Comparison of ENCODE assay signal across 7 mouse cellular contexts in genomic region chr1:161249442-161249841, GRCm38 (mm10). TPM values are rescaled to one million over a fixed set of nuclear protein-coding genes. Genes with fewer than 3 reads are reported as not detected.
DNase-seq lines count a peak whose midpoint lies in the region; ATAC-seq and TF ChIP-seq lines count a peak whose summit lies in the region.

No protein-coding gene starts in this region.

- H3K27ac ChIP-seq in ES-E14 (ENCODE audit: insufficient read depth, low read depth, low read length, poor library complexity, severe bottlenecking), result no peak overlapping the region
- H3K27ac ChIP-seq in bone marrow macrophage, adult 2 months (ENCODE audit: insufficient read depth, low read depth, low read length), result no peak overlapping the region
- no peak overlapping the region for H3K27ac ChIP-seq in hindbrain, embryonic 14.5 days
- H3K27ac ChIP-seq in liver, embryonic 11.5 days (ENCODE audit: low read depth, low read length), result peak overlapping the region; percentile 87
- H3K27ac ChIP-seq in stomach, embryonic 15.5 days, result peak overlapping the region; percentile 67; the same call in 1 of the 2 replicates

- no peak for DNase-seq in ES-E14 (ENCODE audit: low read depth, low spot score)
- no peak for DNase-seq in hindbrain, embryonic 14.5 days (ENCODE audit: low spot score)
- DNase-seq in liver, embryonic 11.5 days (ENCODE audit: low spot score), result no peak
- no peak for DNase-seq in urinary bladder, postnatal 4 days (ENCODE audit: low spot score in 2 of 2)

- 0 out of 2 replicates have a peak, but pooled peaks cover 3% of the 10 kb centered on the region for H3K27me3 ChIP-seq in hindbrain, embryonic 14.5 days (ENCODE audit: control insufficient read depth, insufficient read depth, low read length)
- H3K27me3 ChIP-seq in liver, embryonic 11.5 days (replicated peaks; ENCODE audit: control insufficient read depth, insufficient read depth, low read length), result no peaks in the 10 kb centered on the region
- no peaks in the 10 kb centered on the region for H3K27me3 ChIP-seq in stomach, embryonic 15.5 days (replicated peaks)

- no peak for ATAC-seq in hindbrain, embryonic 14.5 days (ENCODE audit: low FRiP score)
- no peak for ATAC-seq in liver, embryonic 11.5 days (replicated peaks; ENCODE audit: low FRiP score)
- no peak for ATAC-seq in stomach, embryonic 15.5 days (ENCODE audit: insufficient read depth, low FRiP score, low read depth)
- no peak for ATAC-seq in activated CD4-positive, CD25-positive, alpha-beta regulatory T cell, adult 4 months

- H3K4me2 ChIP-seq in hindbrain, embryonic 14.5 days (replicated peaks), result peak overlapping the region; percentile 90
- peak overlapping the region; percentile 86 for H3K4me2 ChIP-seq in liver, embryonic 11.5 days
- H3K4me2 ChIP-seq in stomach, embryonic 15.5 days, result peak overlapping the region; percentile 72

- H3K36me3 ChIP-seq in ES-E14 (ENCODE audit: control insufficient read depth, insufficient read depth, low read length, poor library complexity, severe bottlenecking), result peaks cover 11% of the 10 kb centered on the region
- H3K36me3 ChIP-seq in hindbrain, embryonic 14.5 days (replicated peaks; ENCODE audit: control insufficient read depth, insufficient read depth), result peaks cover 8% of the 10 kb centered on the region; the same call in 1 of the 2 replicates
- H3K36me3 ChIP-seq in liver, embryonic 11.5 days (ENCODE audit: control insufficient read depth, insufficient read depth, low read length), result peaks cover 13% of the 10 kb centered on the region
- peaks cover 12% of the 10 kb centered on the region; the same call in 1 of the 2 replicates for H3K36me3 ChIP-seq in stomach, embryonic 15.5 days

- in situ Hi-C loops in ES-E14 (cut with MboI; ENCODE audit: low sequenced_read_pairs in 2 of 2, unreplicated experiment in 2 of 2), result no loop called here

- TF ChIP-seq POLR2A in bone marrow macrophage, adult 2 months (IDR thresholded peaks at IDR 0.05; ENCODE audit: borderline replicate concordance, low read depth, low read length), result no peak

- H3K9ac ChIP-seq in ES-E14 (ENCODE audit: insufficient read depth, low read depth, low read length, poor library complexity, severe bottlenecking), result peak overlapping the region; percentile 43; the same call in 1 of the 2 replicates
- peak overlapping the region; percentile 79 for H3K9ac ChIP-seq in hindbrain, embryonic 14.5 days
- H3K9ac ChIP-seq in liver, embryonic 11.5 days (ENCODE audit: low read depth, low read length), result peak overlapping the region; percentile 99
- peak overlapping the region; percentile 19; the same call in 1 of the 2 replicates for H3K9ac ChIP-seq in stomach, embryonic 15.5 days

- peaks cover 0 to 23% of the 10 kb centered on the region in 2 experiments; a peak in 2 of 4 replicates for H3K4me1 ChIP-seq in ES-E14 (ENCODE audit: control insufficient read depth in 2 of 2, insufficient read depth in 2 of 2, low read length in 2 of 2, poor library complexity in 1 of 2)
- H3K4me1 ChIP-seq in bone marrow macrophage, adult 2 months (ENCODE audit: control insufficient read depth, insufficient read depth, low read length), result peaks cover 33% of the 10 kb centered on the region
- H3K4me1 ChIP-seq in hindbrain, embryonic 14.5 days (replicated peaks; ENCODE audit: control insufficient read depth, insufficient read depth, low read length), result peaks cover 22% of the 10 kb centered on the region
- H3K4me1 ChIP-seq in liver, embryonic 11.5 days (replicated peaks; ENCODE audit: control insufficient read depth, insufficient read depth, low read length), result peaks cover 41% of the 10 kb centered on the region
- peaks cover 18% of the 10 kb centered on the region for H3K4me1 ChIP-seq in stomach, embryonic 15.5 days

- peak overlapping the region; percentile 69 to 74 for H3K4me3 ChIP-seq in ES-E14 (ENCODE audit: insufficient read depth in 1 of 2, low read depth in 1 of 2, low read length in 2 of 2, poor library complexity in 1 of 2, severe bottlenecking in 1 of 2)
- H3K4me3 ChIP-seq in bone marrow macrophage, adult 2 months (ENCODE audit: insufficient read depth, low read length), result peak overlapping the region; percentile 77
- peak overlapping the region; percentile 88 for H3K4me3 ChIP-seq in hindbrain, embryonic 14.5 days (replicated peaks; ENCODE audit: low read length)
- H3K4me3 ChIP-seq in liver, embryonic 11.5 days (ENCODE audit: low read depth, low read length), result peak overlapping the region; percentile 90
- H3K4me3 ChIP-seq in stomach, embryonic 15.5 days (replicated peaks), result peak overlapping the region; percentile 66

- TF ChIP-seq CTCF in bone marrow macrophage, adult 2 months (IDR thresholded peaks at IDR 0.05; ENCODE audit: low read depth, low read length), result no peak

- no peaks in the 10 kb centered on the region for H3K9me3 ChIP-seq in ES-E14 (ENCODE audit: control insufficient read depth, insufficient read depth, low read depth, low read length)
- H3K9me3 ChIP-seq in hindbrain, embryonic 14.5 days (ENCODE audit: control insufficient read depth, low read length), result no peaks in the 10 kb centered on the region
- H3K9me3 ChIP-seq in liver, embryonic 11.5 days (ENCODE audit: control insufficient read depth, low read length), result no peaks in the 10 kb centered on the region
- no peaks in the 10 kb centered on the region for H3K9me3 ChIP-seq in stomach, embryonic 15.5 days

- WGBS in hindbrain, embryonic 14.5 days, result 46% methylated on average over 6 of the region's 6 CpGs
- 12% methylated on average over 6 of the region's 6 CpGs for WGBS in liver, embryonic 11.5 days
- 8% methylated on average over 6 of the region's 6 CpGs for WGBS in stomach, embryonic 15.5 days

TF ChIP-seq in ES-E14, 5 proteins besides CTCF, POLR2A, EP300 and RAD21:
- TF ChIP-seq ZC3H11A (IDR thresholded peaks at IDR 0.05; ENCODE audit: borderline replicate concordance, low read depth, low read length) (no peak), ZNF384 (IDR thresholded peaks at IDR 0.05; ENCODE audit: low read depth, low read length) (no peak), HCFC1 (IDR thresholded peaks at IDR 0.05; ENCODE audit: borderline replicate concordance, insufficient read depth, low read length) (no peak), MAFK (IDR thresholded peaks at IDR 0.05; ENCODE audit: insufficient read depth, low read depth, low read length) (no peak), CHD2 (IDR thresholded peaks at IDR 0.05; ENCODE audit: low read depth, low read length) (no peak)

RNA-seq across cellular contexts. Expression of gene Prdx6, which starts 1.6 kb away (rescaled TPM):
- total RNA-seq in ES-E14 (2012; rRNA removed), result 268 and 390 TPM in 2 replicates
- polyA plus RNA-seq in bone marrow macrophage, adult 2 months (2012; ENCODE audit: insufficient read depth, insufficient read length, missing spikeins), result 69.5 and 73.7 TPM in 2 replicates
- polyA plus RNA-seq in hindbrain, embryonic 14.5 days (2014; fragmentation: Nextera tagmentation; extraction: Ambion mirVana), result 188 and 199 TPM in 2 replicates
- polyA plus RNA-seq in liver, embryonic 11.5 days (2014; fragmentation: Nextera tagmentation; extraction: Ambion mirVana), result 744 and 826 TPM in 2 replicates
- 414 and 461 TPM in 2 replicates for polyA plus RNA-seq in stomach, embryonic 15.5 days (2015; fragmentation: Nextera tagmentation; extraction: Ambion mirVana)
- 100 to 1,000 TPM; 287 to 330 TPM for polyA plus RNA-seq in activated CD4-positive, CD25-positive, alpha-beta regulatory T cell, adult 4 months (2017; shearing (Covaris generic))

Comparison
In these comparisons a context has a peak if more than half of its experiments do, and no peak if none do; other contexts are left out.
1. H3K27ac ChIP-seq: peak in liver, embryonic 11.5 days (single experiment) and stomach, embryonic 15.5 days (single experiment); none in ES-E14 (single experiment), bone marrow macrophage, adult 2 months (single experiment) and hindbrain, embryonic 14.5 days (single experiment).
2. H3K9ac ChIP-seq: peak in every context shown above with its lines; median percentile 99 in liver, embryonic 11.5 days; 79 in hindbrain, embryonic 14.5 days; 43 in ES-E14; 19 in stomach, embryonic 15.5 days.
3. Peak in every context shown above with its lines, with median percentiles within 50 percentile points of each other: H3K4me3 ChIP-seq and H3K4me2 ChIP-seq.